ENCODE assay signal across 44 mouse cellular contexts in the genomic region with DNA sequence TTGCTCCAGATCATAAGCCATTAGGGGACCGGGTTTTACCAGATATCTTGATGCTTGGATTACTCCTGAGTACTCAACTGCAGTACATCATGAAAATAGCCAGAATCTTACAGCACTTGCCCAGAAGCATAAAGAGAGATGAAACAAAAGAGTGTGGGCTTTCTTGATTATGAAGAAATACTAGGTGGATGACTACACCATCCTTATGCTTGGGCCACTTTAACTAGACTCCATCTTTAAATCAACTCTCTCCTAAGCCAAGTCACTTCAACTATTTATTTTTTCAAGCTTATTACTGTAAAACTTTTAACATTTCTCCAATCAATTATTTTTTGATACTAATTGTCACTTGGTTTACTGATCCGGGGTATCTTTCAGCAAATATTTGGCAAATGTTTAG. TPM values are rescaled to one million over a fixed set of nuclear protein-coding genes. Genes with fewer than 3 reads are reported as not detected.
"Had no signal": no experiment of that assay in that cellular context is flagged by ENCODE, and none has a peak within 500 bp of the region (broad histone marks: within the 10 kb centered on the region; RNA-seq: fewer than 3 reads in every experiment).

No protein-coding gene starts in this region.

- H3K4me2 ChIP-seq: heart, embryonic 11.5 days; heart, embryonic 12.5 days; heart, embryonic 13.5 days; heart, embryonic 15.5 days; hindbrain, embryonic 12.5 days; hindbrain, embryonic 13.5 days; hindbrain, embryonic 14.5 days; hindbrain, embryonic 15.5 days; intestine, embryonic 15.5 days; kidney, embryonic 15.5 days had no signal

- H3K9me3 ChIP-seq: heart, embryonic 10.5 days; heart, embryonic 12.5 days; heart, embryonic 13.5 days; heart, embryonic 15.5 days; hindbrain, embryonic 10.5 days; hindbrain, embryonic 12.5 days; hindbrain, embryonic 13.5 days; hindbrain, embryonic 15.5 days; intestine, embryonic 15.5 days; kidney, embryonic 15.5 days had no signal

- H3K27ac ChIP-seq: heart, adult 2 months; heart, embryonic 10.5 days; heart, embryonic 13.5 days; heart, embryonic 15.5 days; hindbrain, embryonic 10.5 days; hindbrain, embryonic 12.5 days; hindbrain, embryonic 13.5 days; hindbrain, embryonic 14.5 days; hindbrain, embryonic 15.5 days; hindbrain, postnatal 0 days; intestine, embryonic 15.5 days; kidney, embryonic 15.5 days; kidney, postnatal 0 days; layer of hippocampus, adult 2 months had no signal

- H3K36me3 ChIP-seq: heart, embryonic 10.5 days; heart, embryonic 12.5 days; heart, embryonic 13.5 days; heart, embryonic 15.5 days; hindbrain, embryonic 10.5 days; hindbrain, embryonic 12.5 days; hindbrain, embryonic 13.5 days; hindbrain, embryonic 15.5 days; intestine, embryonic 15.5 days; kidney, embryonic 15.5 days had no signal

- H3K9ac ChIP-seq: heart, embryonic 12.5 days; heart, embryonic 13.5 days; heart, embryonic 15.5 days; hindbrain, embryonic 12.5 days; hindbrain, embryonic 13.5 days; hindbrain, embryonic 14.5 days; hindbrain, embryonic 15.5 days; intestine, embryonic 15.5 days; kidney, embryonic 15.5 days had no signal

- DNase-seq: heart, adult 18-20 months; heart, adult 2 months; heart, postnatal 10 days; heart, postnatal 14 days; heart, postnatal 36 days; heart, postnatal 4 days; kidney, adult 11 months; kidney, adult 18-20 months; kidney, adult 2 months; kidney, adult 8-10 months; kidney, adult 9 months; kidney, postnatal 10 days; kidney, postnatal 14 days; kidney, postnatal 25 days; kidney, postnatal 36 days; kidney, postnatal 4 days; layer of hippocampus, adult 9-11 months had no signal

- H3K4me3 ChIP-seq: heart, adult 2 months; heart, embryonic 10.5 days; heart, embryonic 12.5 days; heart, embryonic 13.5 days; heart, embryonic 15.5 days; hindbrain, embryonic 10.5 days; hindbrain, embryonic 12.5 days; hindbrain, embryonic 13.5 days; hindbrain, embryonic 15.5 days; intestine, embryonic 15.5 days; kidney, embryonic 15.5 days; layer of hippocampus, adult 2 months had no signal

- ATAC-seq: hindbrain, embryonic 16.5 days; hindbrain, postnatal 0 days; inflammation-experienced regulatory T-cells, adult 6 months; intestine, embryonic 15.5 days; intestine, embryonic 16.5 days; intestine, postnatal 0 days had no signal

- H3K4me1 ChIP-seq: heart, embryonic 10.5 days; heart, embryonic 12.5 days; heart, embryonic 13.5 days; heart, embryonic 15.5 days; hindbrain, embryonic 10.5 days; hindbrain, embryonic 12.5 days; hindbrain, embryonic 13.5 days; hindbrain, embryonic 15.5 days; intestine, embryonic 15.5 days; kidney, embryonic 15.5 days had no signal

- H3K27me3 ChIP-seq: heart, embryonic 12.5 days; heart, embryonic 13.5 days; heart, embryonic 15.5 days; hindbrain, embryonic 12.5 days; hindbrain, embryonic 13.5 days; hindbrain, embryonic 15.5 days; intestine, embryonic 15.5 days; kidney, embryonic 15.5 days had no signal

RNA-seq across cellular contexts. Expression of gene Gif, which starts 23.5 kb away (rescaled TPM):
- polyA plus RNA-seq: heart, adult 2 months; heart, embryonic 10.5 days; heart, embryonic 11.5 days; heart, embryonic 12.5 days; heart, embryonic 13.5 days; heart, embryonic 14.5 days; heart, embryonic 15.5 days; heart, embryonic 16.5 days; heart, postnatal 0 days; hindbrain, embryonic 10.5 days; hindbrain, embryonic 11.5 days; hindbrain, embryonic 12.5 days; hindbrain, embryonic 13.5 days; hindbrain, embryonic 14.5 days; hindbrain, embryonic 15.5 days; hindbrain, embryonic 16.5 days; hindbrain, postnatal 0 days; inflammation-experienced regulatory T-cells, adult 6 months; intestine, embryonic 14.5 days; intestine, embryonic 15.5 days; intestine, embryonic 16.5 days; intestine, postnatal 0 days; kidney, adult 2 months; kidney, embryonic 14.5 days; kidney, embryonic 15.5 days; kidney, embryonic 16.5 days; kidney, postnatal 0 days had no signal

RNA-seq across cellular contexts. Expression of gene Oosp3, which starts 27.0 kb away (rescaled TPM):
- polyA plus RNA-seq: heart, adult 2 months; heart, embryonic 10.5 days; heart, embryonic 11.5 days; heart, embryonic 12.5 days; heart, embryonic 13.5 days; heart, embryonic 14.5 days; heart, embryonic 15.5 days; heart, embryonic 16.5 days; heart, postnatal 0 days; hindbrain, embryonic 10.5 days; hindbrain, embryonic 11.5 days; hindbrain, embryonic 12.5 days; hindbrain, embryonic 13.5 days; hindbrain, embryonic 14.5 days; hindbrain, embryonic 15.5 days; hindbrain, embryonic 16.5 days; hindbrain, postnatal 0 days; inflammation-experienced regulatory T-cells, adult 6 months; intestine, embryonic 14.5 days; intestine, embryonic 15.5 days; intestine, embryonic 16.5 days; intestine, postnatal 0 days; kidney, adult 2 months; kidney, embryonic 14.5 days; kidney, embryonic 15.5 days; kidney, embryonic 16.5 days; kidney, postnatal 0 days; large intestine, adult 2 months had no signal

RNA-seq across cellular contexts. Expression of gene Oosp1, which starts 32.9 kb away (rescaled TPM):
- polyA plus RNA-seq: heart, adult 2 months; heart, embryonic 10.5 days; heart, embryonic 11.5 days; heart, embryonic 12.5 days; heart, embryonic 13.5 days; heart, embryonic 14.5 days; heart, embryonic 15.5 days; heart, embryonic 16.5 days; heart, postnatal 0 days; hindbrain, embryonic 10.5 days; hindbrain, embryonic 11.5 days; hindbrain, embryonic 12.5 days; hindbrain, embryonic 13.5 days; hindbrain, embryonic 14.5 days; hindbrain, embryonic 15.5 days; hindbrain, embryonic 16.5 days; hindbrain, postnatal 0 days; inflammation-experienced regulatory T-cells, adult 6 months; intestine, embryonic 14.5 days; intestine, embryonic 15.5 days; intestine, embryonic 16.5 days; intestine, postnatal 0 days; kidney, adult 2 months; kidney, embryonic 14.5 days; kidney, embryonic 15.5 days; kidney, embryonic 16.5 days; kidney, postnatal 0 days; large intestine, adult 2 months had no signal
